Mouse (Mus musculus) cerebellum, postnatal 10 days (tissue): ENCODE data around the gene Gm17387.
A peak's percentile ranks its signal among the peaks of the same experiment; 100 is the strongest.
"Not testable (repeated sequence)": the region's sequence is repeated elsewhere in the genome, so short reads cannot be mapped to it uniquely, and the experiment has no call there.

Experiments
- DNase-seq, 2 experiments: peaks; one replicate each; pipeline ENCODE4 v3.0.0; 2021; ENCODE audit warnings: mixed read lengths in 2 of 2

Gene Gm17387

GRCm38 (mm10) chr7:141016707-141017697 lies 11.9 kb upstream of the Gm17387 start:
- DNase-seq, result no peak

- DNase-seq, result not testable (repeated sequence)
Observed at GRCm38 (mm10) chr7:141017824-141018223, 11.1 kb upstream of the Gm17387 start, which contains the start of gene Ifitm6. Gene Ifitm6, minus strand, starts transcription at chr7:141017924.

GRCm38 (mm10) chr7:141019028-141019427 lies 9.9 kb upstream of the Gm17387 start:
- DNase-seq, result no peak

DNA sequence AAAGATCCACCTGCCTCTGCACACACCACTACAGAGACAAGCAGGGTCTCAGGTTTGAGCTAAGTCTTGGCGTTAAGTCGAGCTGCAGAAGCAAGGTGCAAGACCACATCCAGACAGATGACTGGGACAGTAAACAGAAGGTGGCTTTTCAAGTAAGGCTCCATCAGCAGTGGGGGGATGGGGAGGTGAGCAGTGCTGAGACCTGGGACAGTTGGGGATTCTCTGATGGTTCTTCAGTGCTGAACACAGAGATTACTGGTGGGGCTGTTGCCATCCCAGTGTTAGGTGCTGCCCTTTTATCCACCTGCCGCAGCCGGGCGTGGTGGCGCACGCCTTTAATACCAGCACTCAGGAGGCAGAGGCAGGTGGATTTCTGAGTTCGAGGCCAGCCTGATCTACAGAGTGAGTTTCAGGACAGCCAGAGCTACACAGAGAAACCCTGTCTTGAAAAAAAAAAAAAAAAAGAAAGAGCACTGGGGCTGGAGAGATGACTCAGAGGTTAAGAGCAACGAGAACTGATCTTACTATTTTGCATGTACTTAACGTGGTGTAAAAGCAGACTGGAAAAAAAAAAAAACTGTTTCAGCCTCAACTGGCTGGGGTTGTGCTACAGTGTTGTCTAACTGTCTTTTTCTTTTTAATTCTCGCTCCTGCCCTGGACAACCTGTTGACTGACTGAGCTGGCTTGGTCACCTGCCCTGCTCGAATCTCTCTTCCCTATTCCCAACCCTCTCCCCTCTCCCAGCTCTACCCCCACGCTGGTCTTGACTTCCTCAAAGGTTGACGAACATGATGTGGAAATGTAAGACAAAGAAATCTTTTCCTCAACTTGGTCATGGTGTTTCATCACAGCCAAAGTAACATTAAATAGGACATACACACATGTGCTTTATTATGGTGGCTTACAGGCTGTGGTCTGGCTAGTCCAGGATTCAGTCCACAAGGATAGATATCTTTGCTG lies 7.2 kb upstream of the Gm17387 start:
- no peak for DNase-seq

GRCm38 (mm10) chr7:141024865-141025838 lies 3.8 kb upstream of the Gm17387 start:
- peak in 1 of 2 experiments; percentile 7 for DNase-seq

DNA sequence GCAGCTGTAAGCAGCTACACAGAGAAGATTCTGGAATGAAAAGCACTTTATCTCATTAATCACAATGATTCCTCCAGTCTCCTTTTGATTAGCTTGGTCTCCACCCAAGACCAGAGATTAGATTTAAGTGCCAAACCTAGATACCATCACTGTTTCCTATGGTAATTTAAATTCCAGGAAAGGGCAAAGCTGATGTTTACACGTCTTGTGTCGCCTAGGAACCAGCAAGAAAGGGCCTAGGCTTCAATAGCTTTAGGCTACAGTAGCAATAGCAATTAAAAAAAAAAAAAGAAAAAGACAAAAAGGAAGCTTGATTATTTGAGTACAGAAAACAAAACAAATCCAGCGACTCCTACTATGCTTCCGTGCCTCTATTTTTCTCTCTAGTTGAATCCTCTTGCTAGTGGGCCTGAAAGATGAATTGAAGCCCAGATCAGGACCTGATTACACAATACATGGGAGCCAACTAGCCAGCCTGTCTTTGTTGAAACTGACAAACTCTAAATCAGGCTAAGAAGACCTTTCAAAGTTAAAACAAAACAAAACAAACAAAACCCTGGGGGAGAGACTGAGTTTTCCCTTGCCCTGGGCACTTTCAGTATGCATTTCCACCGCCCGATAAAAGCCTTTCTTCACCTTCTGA lies 2.7 kb upstream of the Gm17387 start:
- no peak for DNase-seq

DNA sequence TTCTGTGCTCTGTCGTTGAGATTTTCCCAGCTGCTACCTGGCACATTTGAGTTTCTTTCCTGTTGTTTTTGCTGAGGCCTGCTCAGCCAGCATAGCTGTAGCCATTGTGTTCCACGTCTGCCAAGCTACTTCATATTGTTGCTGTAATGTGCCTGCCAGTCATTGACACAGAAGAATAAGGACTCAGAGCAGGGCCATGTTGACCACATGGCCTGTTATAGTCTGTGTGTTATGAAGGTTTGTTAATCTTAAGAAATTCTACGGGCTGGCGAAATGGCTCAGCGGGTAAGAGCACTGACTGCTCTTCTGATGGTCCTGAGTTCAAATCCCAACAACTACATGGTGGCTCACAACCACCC lies 2.2 kb upstream of the Gm17387 start:
- no peak for DNase-seq

DNA sequence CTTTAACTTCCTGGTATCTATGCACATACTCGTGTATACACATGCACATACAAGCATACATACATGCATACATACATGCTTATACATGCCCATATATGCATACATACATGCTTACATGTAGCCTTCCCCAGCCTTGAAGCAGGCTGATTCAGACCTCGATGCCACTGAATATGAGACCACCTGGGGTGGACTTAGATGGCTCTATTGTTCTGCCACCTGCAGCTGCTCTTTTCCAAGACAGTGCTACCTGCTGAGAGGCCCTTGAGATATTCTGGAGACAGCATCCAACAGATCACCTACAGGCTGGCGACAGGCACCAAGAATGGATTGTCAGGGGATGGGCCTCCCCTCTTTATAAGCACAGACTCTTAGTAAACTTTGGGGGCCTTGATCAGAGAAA lies 1.5 kb downstream of the Gm17387 start:
- no peak for DNase-seq

GRCm38 (mm10) chr7:141032458-141033167 lies 3.7 kb downstream of the Gm17387 start:
- DNase-seq, result no peak

DNA sequence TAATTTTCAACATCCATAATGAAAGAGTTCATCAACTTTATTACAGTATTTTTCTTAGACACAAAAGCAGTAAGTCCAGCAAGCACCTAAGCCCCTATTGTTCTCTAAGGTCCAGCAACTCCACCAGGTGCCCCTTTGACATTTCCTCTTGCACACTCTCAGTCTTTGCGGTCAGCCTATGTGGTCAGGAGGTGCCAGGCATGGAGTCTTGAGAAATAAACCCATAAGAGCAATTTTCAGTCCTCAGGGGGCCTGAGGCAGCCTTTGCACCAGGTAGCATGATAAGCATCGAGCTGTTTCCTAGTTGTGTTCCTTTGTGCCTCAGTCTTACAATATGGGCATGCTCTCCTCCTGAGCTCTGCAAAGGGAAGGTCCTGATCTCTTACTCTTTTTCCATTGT lies 7.7 kb downstream of the Gm17387 start:
- not testable (repeated sequence) for DNase-seq

DNA sequence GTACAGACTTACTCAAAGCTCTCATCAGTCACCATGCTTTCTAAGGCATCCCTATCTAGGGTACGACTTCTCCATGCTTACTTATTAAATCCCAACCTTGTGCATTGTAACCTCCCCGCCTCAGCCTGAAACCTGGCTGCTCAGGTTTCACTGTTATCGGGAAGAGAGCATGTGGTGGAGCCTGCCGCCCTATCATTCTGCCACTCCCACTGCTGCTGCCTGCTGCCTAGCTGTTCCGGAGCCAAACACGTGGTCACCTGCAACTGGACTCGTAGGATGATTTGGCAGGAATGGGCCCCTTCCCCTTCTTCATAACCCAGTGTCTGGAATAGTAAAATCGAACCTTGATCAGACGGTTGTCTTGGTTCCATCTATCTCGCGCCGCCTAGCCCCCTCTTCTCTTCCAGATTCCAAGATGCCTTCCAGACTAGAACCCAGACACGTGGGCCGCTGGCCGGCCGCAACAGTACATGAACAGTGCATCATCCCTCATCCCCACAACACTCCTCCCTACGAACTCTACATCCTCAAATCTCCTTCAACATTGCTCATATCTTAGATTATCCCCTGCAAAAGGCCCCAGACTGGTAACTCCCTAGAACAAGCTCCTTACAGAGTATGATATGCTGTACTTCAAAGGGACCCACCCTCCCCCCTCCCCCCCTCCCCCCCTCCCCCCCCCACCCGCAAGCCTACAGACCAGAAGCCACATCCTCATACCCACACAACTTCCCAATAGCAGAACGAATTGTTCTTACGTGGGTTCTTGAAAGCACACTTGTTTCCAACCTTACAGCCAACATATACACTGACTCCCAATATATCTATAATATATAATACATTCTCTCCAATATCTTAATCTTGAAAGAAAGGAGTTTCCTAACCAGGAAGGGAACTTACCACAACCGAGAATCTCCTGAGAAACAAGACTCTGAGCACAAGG lies 9.4 kb downstream of the Gm17387 start:
- DNase-seq, result no peak

GRCm38 (mm10) chr7:141039386-141040107 lies 10.6 kb downstream of the Gm17387 start:
- DNase-seq, result no peak

DNA sequence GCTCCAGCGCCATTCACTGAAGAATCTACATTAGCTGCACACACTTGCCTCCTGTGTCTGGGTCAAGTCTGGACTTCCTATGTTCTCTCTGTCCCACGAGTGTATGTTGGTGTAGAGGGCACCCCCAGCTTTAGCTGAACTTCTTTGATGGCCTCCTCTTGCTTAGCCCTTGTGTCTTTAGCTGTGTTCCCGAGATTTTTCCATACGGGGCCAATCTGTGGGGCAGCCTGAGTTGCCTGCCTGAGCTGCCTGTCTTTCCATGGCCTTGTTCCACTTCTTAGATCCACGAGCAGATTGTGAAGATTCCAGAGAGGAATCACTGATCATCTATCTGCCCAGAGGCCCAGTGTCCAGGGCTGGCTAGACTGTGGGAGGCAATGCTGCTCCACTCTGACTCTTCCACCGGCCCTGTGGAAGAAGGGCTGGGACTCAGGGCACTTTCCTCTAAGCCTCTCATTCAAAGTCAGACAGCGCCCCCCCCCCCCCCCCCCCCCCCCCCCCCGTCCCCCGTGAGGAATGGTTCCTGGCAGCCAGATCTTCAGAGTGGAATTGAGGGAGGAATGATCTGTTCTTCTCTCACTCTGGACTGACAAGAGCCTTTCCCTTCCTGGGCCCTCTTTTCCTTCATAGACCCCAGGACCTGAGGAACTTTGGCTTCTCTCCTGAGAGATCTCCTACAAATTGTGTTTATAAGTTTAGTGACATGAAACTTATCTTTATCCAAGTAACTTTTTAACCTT lies 12.1 kb downstream of the Gm17387 start:
- DNase-seq, result no peak

- peak; percentile 75 to 85 for DNase-seq
Observed at GRCm38 (mm10) chr7:141041661-141042060, 12.7 kb downstream of the Gm17387 start.

GRCm38 (mm10) chr7:141042539-141042938 lies 13.6 kb downstream of the Gm17387 start:
- DNase-seq, result no peak

GRCm38 (mm10) chr7:141046931-141047580 lies 18.1 kb downstream of the Gm17387 start:
- DNase-seq, result no peak

GRCm38 (mm10) chr7:141047581-141048225 lies 18.8 kb downstream of the Gm17387 start:
- peak; percentile 78 to 80 for DNase-seq
